Mouse (Mus musculus) cerebellum, adult 2 months (tissue): Measurements from ENCODE around the gene Fat1.

Experiments
- CTCF ChIP-seq: fragments of 200-500 bp; IDR thresholded peaks from 2 replicates; pipeline ENCODE4 v1.5.1; 2011; ENCODE audit warnings: low read depth, mild to moderate bottlenecking, control low read depth, low read length, moderate library complexity, borderline replicate concordance; ENCODE audit not compliant: insufficient read depth
- POLR2A ChIP-seq: fragments of 200-500 bp; IDR thresholded peaks from 2 replicates; pipeline ENCODE4 v1.6.1; 2011; ENCODE audit warnings: low read length, control low read depth, borderline replicate concordance; ENCODE audit not compliant: insufficient read depth

- no peak for TF ChIP-seq CTCF
- TF ChIP-seq POLR2A = no peak
These were observed 78.6 kb downstream of the Fat1 start for GRCm38 (mm10) chr8:45013852-45014251.
